Mouse (Mus musculus) midbrain, embryonic 14.5 days (tissue): Measurements from ENCODE around the gene Rin2. TPM values are rescaled to one million over a fixed set of nuclear protein-coding genes. Genes with fewer than 3 reads are reported as not detected.

ENCODE experiments used
- ATAC-seq: fragments of 200-750 bp; cut with Nextera tagmentation; 2 replicates; pipeline ENCODE4 v1.8.0; 2017; ENCODE audit warnings: moderate number of reproducible peaks, moderate library complexity; ENCODE audit not compliant: low FRiP score, low TSS enrichment
- DNase-seq: peaks from one replicate; pipeline ENCODE4 v3.0.0-alpha.2; 2015
- H3K27ac ChIP-seq: fragments of 300-500 bp; sonication (generic); replicated peaks from 2 replicates; pipeline ENCODE4 v1.5.1; 2014; ENCODE audit warnings: mild to moderate bottlenecking, low read depth, low read length, moderate library complexity
- H3K27me3 ChIP-seq: fragments of 300-500 bp; sonication (generic); 2 replicates; pipeline ENCODE4 v1.6.1; 2014; ENCODE audit warnings: low read length, control low read depth, mixed read lengths; ENCODE audit not compliant: control insufficient read depth, insufficient read depth
- H3K36me3 ChIP-seq: fragments of 300-500 bp; sonication (generic); 2 replicates; pipeline ENCODE4 v1.6.1; 2014; ENCODE audit warnings: low read length, control low read depth; ENCODE audit not compliant: control insufficient read depth, insufficient read depth
- H3K4me1 ChIP-seq: fragments of 300-500 bp; sonication (generic); 2 replicates; pipeline ENCODE4 v1.6.1; 2014; ENCODE audit warnings: mild to moderate bottlenecking, antibody characterized with exemption, low read length, control low read depth; ENCODE audit not compliant: control insufficient read depth, insufficient read depth
- H3K4me2 ChIP-seq: fragments of 300-500 bp; sonication (generic); 2 replicates; pipeline ENCODE4 v1.6.1; 2014; ENCODE audit warnings: mild to moderate bottlenecking, low read length, moderate library complexity
- H3K4me3 ChIP-seq: fragments of 300-500 bp; sonication (generic); replicated peaks from 2 replicates; pipeline ENCODE4 v1.5.1; 2014; ENCODE audit warnings: low read depth, low read length
- H3K9ac ChIP-seq: fragments of 300-500 bp; sonication (generic); replicated peaks from 2 replicates; pipeline ENCODE4 v1.6.1; 2014; ENCODE audit warnings: mild to moderate bottlenecking, low read length, moderate library complexity
- H3K9me3 ChIP-seq: fragments of 300-500 bp; sonication (generic); 2 replicates; pipeline ENCODE4 v1.6.1; 2016; ENCODE audit warnings: low read length, control low read depth, mixed read lengths; ENCODE audit not compliant: control insufficient read depth
- WGBS: fragments of 180-500 bp; shearing (Covaris S2); extraction: QIAGEN DNeasy Blood & Tissue Kit; methylation state at CpG from one replicate; pipeline ENCODE4 v1.1.7; 2014; 5-methylcytosine and 5-hydroxymethylcytosine counted together
- polyA plus RNA-seq: library from polyadenylated mRNA; unstranded; fragments of >200 nt; fragmentation: Nextera tagmentation; extraction: Ambion mirVana; gene quantifications from 2 replicates; pipeline ENCODE4 v1.2.1, GENCODE M21; 2014

The Rin2 gene
- polyA plus RNA-seq, result 9.5 and 14.6 TPM in 2 replicates

GRCm38 (mm10) chr2:145675142-145675755, at the start of gene Rin2:
TSS of gene Rin2 (plus strand) at chr2:145675215.
- no peaks in the 10 kb centered on the region for H3K36me3 ChIP-seq
- H3K4me2 ChIP-seq, result peak within 1 kb of the TSS; percentile 93
- H3K27me3 ChIP-seq, result no peaks in the 10 kb centered on the region
- DNase-seq (peak; percentile 82), ATAC-seq (peak; percentile 66)
- H3K9me3 ChIP-seq, result no peaks in the 10 kb centered on the region
- WGBS, result under 1% methylated on average over 31 of the region's 33 CpGs
- peak within 1 kb of the TSS; percentile 52; the same call in 1 of the 2 replicates for H3K27ac ChIP-seq
- peak within 1 kb of the TSS; percentile 68 for H3K4me3 ChIP-seq
- no peaks in the 10 kb centered on the region for H3K4me1 ChIP-seq
- H3K9ac ChIP-seq, result peak within 1 kb of the TSS; percentile 72

- Histone ChIP-seq H3K4me3 (no peak overlapping the region), H3K27me3 (no peaks in the 10 kb centered on the region), H3K9me3 (no peaks in the 10 kb centered on the region), H3K4me2 (no peak overlapping the region), H3K4me1 (no peaks in the 10 kb centered on the region), H3K36me3 (no peaks in the 10 kb centered on the region), H3K27ac (no peak overlapping the region), H3K9ac (no peak overlapping the region)
- no peak for ATAC-seq
- 69% methylated on average over 6 of the region's 6 CpGs for WGBS
- DNase-seq, result no peak
Observed at GRCm38 (mm10) chr2:145631123-145631798, 43.8 kb upstream of the Rin2 start.

- 55% methylated on average over 4 of the region's 4 CpGs for WGBS
Observed at GRCm38 (mm10) chr2:145631799-145632174, 43.2 kb upstream of the Rin2 start.

GRCm38 (mm10) chr2:145633811-145634210, 41.2 kb upstream of the Rin2 start:
- Histone ChIP-seq H3K9ac (no peak overlapping the region), H3K27me3 (no peaks in the 10 kb centered on the region), H3K9me3 (no peaks in the 10 kb centered on the region), H3K36me3 (no peaks in the 10 kb centered on the region), H3K4me3 (no peak overlapping the region), H3K27ac (no peak overlapping the region), H3K4me2 (no peak overlapping the region), H3K4me1 (no peaks in the 10 kb centered on the region)
- DNase-seq, result no peak
- ATAC-seq, result no peak
- 86% methylated on average over 5 of the region's 5 CpGs for WGBS

More at GRCm38 (mm10) chr2:145631799-145632174, 43.2 kb upstream of the Rin2 start:
- H3K9ac ChIP-seq, result no peak overlapping the region
- no peak overlapping the region for H3K4me3 ChIP-seq
- H3K36me3 ChIP-seq, result no peaks in the 10 kb centered on the region
- H3K27ac ChIP-seq, result no peak overlapping the region
- no peak for ATAC-seq
- no peak for DNase-seq
- no peaks in the 10 kb centered on the region for H3K4me1 ChIP-seq
- H3K9me3 ChIP-seq, result no peaks in the 10 kb centered on the region
- no peak overlapping the region for H3K4me2 ChIP-seq
- H3K27me3 ChIP-seq, result no peaks in the 10 kb centered on the region

- Histone ChIP-seq H3K9me3 (no peaks in the 10 kb centered on the region), H3K4me2 (no peak overlapping the region), H3K27ac (no peak overlapping the region), H3K4me3 (no peak overlapping the region), H3K36me3 (no peaks in the 10 kb centered on the region), H3K4me1 (no peaks in the 10 kb centered on the region), H3K27me3 (no peaks in the 10 kb centered on the region), H3K9ac (no peak overlapping the region)
- ATAC-seq (no peak), DNase-seq (no peak)
- 83% methylated on average over 21 of the region's 21 CpGs for WGBS
Observed at GRCm38 (mm10) chr2:145640255-145640984, 34.6 kb upstream of the Rin2 start.

- Histone ChIP-seq H3K9ac (no peak overlapping the region), H3K4me1 (0 out of 2 replicates have a peak, but pooled peaks cover 3% of the 10 kb centered on the region), H3K27ac (no peak overlapping the region), H3K4me2 (no peak overlapping the region), H3K4me3 (no peak overlapping the region), H3K27me3 (no peaks in the 10 kb centered on the region), H3K36me3 (no peaks in the 10 kb centered on the region), H3K9me3 (no peaks in the 10 kb centered on the region)
- 32% methylated on average over 12 of the region's 12 CpGs for WGBS
- DNase-seq (peak; percentile 16), ATAC-seq (no peak; the same call in 1 of the 2 replicates)
Observed at GRCm38 (mm10) chr2:145655373-145655960, 19.5 kb upstream of the Rin2 start.

- no peak overlapping the region for H3K4me3 ChIP-seq
- DNase-seq (no peak), ATAC-seq (no peak)
- no peaks in the 10 kb centered on the region for H3K9me3 ChIP-seq
- H3K36me3 ChIP-seq, result no peaks in the 10 kb centered on the region
- no peak overlapping the region for H3K9ac ChIP-seq
- no peaks in the 10 kb centered on the region for H3K27me3 ChIP-seq
- no peak overlapping the region for H3K4me2 ChIP-seq
- 33% methylated on average over 3 of the region's 3 CpGs for WGBS
- H3K4me1 ChIP-seq, result 0 out of 2 replicates have a peak, but pooled peaks cover 3% of the 10 kb centered on the region
- no peak overlapping the region for H3K27ac ChIP-seq
Observed at GRCm38 (mm10) chr2:145656121-145656520, 18.9 kb upstream of the Rin2 start.

GRCm38 (mm10) chr2:145656716-145657115, 18.3 kb upstream of the Rin2 start:
- 59% methylated on average over 1 of the region's 1 CpGs for WGBS

More at GRCm38 (mm10) chr2:145656716-145657115, 18.3 kb upstream of the Rin2 start:
- H3K36me3 ChIP-seq, result no peaks in the 10 kb centered on the region
- H3K4me3 ChIP-seq, result no peak overlapping the region
- 0 out of 2 replicates have a peak, but pooled peaks cover 3% of the 10 kb centered on the region for H3K4me1 ChIP-seq
- no peaks in the 10 kb centered on the region for H3K9me3 ChIP-seq
- no peak for DNase-seq
- no peak overlapping the region for H3K9ac ChIP-seq
- no peak overlapping the region for H3K27ac ChIP-seq
- no peak for ATAC-seq
- H3K4me2 ChIP-seq, result no peak overlapping the region
- no peaks in the 10 kb centered on the region for H3K27me3 ChIP-seq
